Comparison of ENCODE assay signal across 8 mouse cellular contexts in genomic region chr1:53296581-53297383, GRCm38 (mm10). TPM values are rescaled to one million over a fixed set of nuclear protein-coding genes. Genes with fewer than 3 reads are reported as not detected.
DNase-seq lines count a peak whose midpoint lies in the region; ATAC-seq lines count a peak whose summit lies in the region.

Gene Pms1 (minus strand): TSS chr1:53297018.
Gene Ormdl1 (plus strand): TSS chr1:53297095.
Gene Gm28778 (plus strand): TSS chr1:53297111.

- peak within 1 kb of the TSS; percentile 65 for H3K4me2 ChIP-seq in lung, embryonic 16.5 days (ENCODE audit: low read depth, low read length)

- H3K4me1 ChIP-seq in lung, embryonic 16.5 days (replicated peaks; ENCODE audit: control insufficient read depth, insufficient read depth, low read length): peaks cover 3% of the 10 kb centered on the region; the same call in 1 of the 2 replicates

- H3K27ac ChIP-seq in lung, embryonic 16.5 days (ENCODE audit: low read length): peak within 1 kb of the TSS; percentile 91

- under 1% methylated on average over 59 of the region's 66 CpGs for WGBS in lung, embryonic 16.5 days

- peak; percentile 93 for DNase-seq in MEL-GATA-1-ER (ENCODE audit: extremely low read depth, low read depth)
- peak; percentile 97 for DNase-seq in cerebellum, adult 8-10 months
- DNase-seq in forelimb bud, embryonic 11.5 days (ENCODE audit: low read depth, low spot score): peak; percentile 94
- peak; percentile 79 for DNase-seq in layer of hippocampus, adult 9-10 months (ENCODE audit: low spot score)
- peak; percentile 93 for DNase-seq in ovary, postnatal 10 days (ENCODE audit: low spot score)
- peak; percentile 83 to 88 for DNase-seq in thymus, postnatal 10 days (ENCODE audit: low spot score in 2 of 2)

- H3K4me3 ChIP-seq in lung, embryonic 16.5 days (ENCODE audit: low read length): peak within 1 kb of the TSS; percentile 76

- H3K27me3 ChIP-seq in lung, embryonic 16.5 days (ENCODE audit: control insufficient read depth, insufficient read depth, low read depth, low read length): no peaks in the 10 kb centered on the region

- peak; percentile 99 for ATAC-seq in hematopoietic stem cell, adult 5-6 weeks (replicated peaks in 1 of 2; ENCODE audit: insufficient read depth in 1 of 2, low FRiP score in 2 of 2, low TSS enrichment in 1 of 2, low read depth in 1 of 2, poor library complexity in 2 of 2, severe bottlenecking in 2 of 2)
- ATAC-seq in lung, embryonic 16.5 days (ENCODE audit: low read depth): peak; percentile 100

- no peaks in the 10 kb centered on the region for H3K9me3 ChIP-seq in lung, embryonic 16.5 days (ENCODE audit: control insufficient read depth, low read length)

- no peaks in the 10 kb centered on the region; the same call in 1 of the 2 replicates for H3K36me3 ChIP-seq in lung, embryonic 16.5 days (ENCODE audit: control insufficient read depth, insufficient read depth, low read length)

- H3K9ac ChIP-seq in lung, embryonic 16.5 days (ENCODE audit: low read length): peak within 1 kb of the TSS; percentile 71

RNA-seq across cellular contexts. Expression of gene Pms1, which starts in this region (rescaled TPM):
- total RNA-seq in hematopoietic stem cell, adult 5-6 weeks (2017): 13.5 and 18.5 TPM in 2 replicates
- polyA plus RNA-seq in lung, embryonic 16.5 days (2015; fragmentation: Nextera tagmentation; extraction: Ambion mirVana): 15.6 and 15.9 TPM in 2 replicates

RNA-seq across cellular contexts. Expression of gene Ormdl1, which starts in this region (rescaled TPM):
- total RNA-seq in hematopoietic stem cell, adult 5-6 weeks (2017): 42.8 and 43.3 TPM in 2 replicates
- 37.8 and 38.4 TPM in 2 replicates for polyA plus RNA-seq in lung, embryonic 16.5 days (2015; fragmentation: Nextera tagmentation; extraction: Ambion mirVana)

RNA-seq across cellular contexts. Expression of gene Gm28778, which starts in this region (rescaled TPM):
- not detected in 2 replicates for total RNA-seq in hematopoietic stem cell, adult 5-6 weeks (2017)
- polyA plus RNA-seq in lung, embryonic 16.5 days (2015; fragmentation: Nextera tagmentation; extraction: Ambion mirVana): not detected in 2 replicates

Comparison
In these comparisons a context has a peak if more than half of its experiments do, and no peak if none do; other contexts are left out.
1. Peak in every context shown above with its lines: DNase-seq, ATAC-seq, H3K4me3 ChIP-seq and H3K27ac ChIP-seq.